Mouse (Mus musculus) G1E (cell line): ENCODE data around the gene Pak1ip1. TPM values are rescaled to one million over a fixed set of nuclear protein-coding genes. Genes with fewer than 3 reads are reported as not detected.

Experiments
- ATAC-seq: 2 replicates; pipeline ENCODE4 v1.8.0; 2016; ENCODE audit warnings: mild to moderate bottlenecking; ENCODE audit not compliant: insufficient number of reproducible peaks, poor library complexity, low FRiP score, severe bottlenecking; ENCODE audit errors: extremely low read depth
- DNase-seq: peaks from one replicate; pipeline ENCODE4 v3.0.0; 2012; ENCODE audit warnings: low spot score
- H3K27me3 ChIP-seq: 2 replicates; pipeline ENCODE4 v1.6.1; 2012; ENCODE audit warnings: mild to moderate bottlenecking, low read length, inconsistent platforms; ENCODE audit not compliant: insufficient read depth
- H3K36me3 ChIP-seq: replicated peaks from 2 replicates; pipeline ENCODE3; 2012; ENCODE audit warnings: mild to moderate bottlenecking, inconsistent platforms
- H3K4me1 ChIP-seq: 2 replicates; pipeline ENCODE4 v1.6.1; 2012; ENCODE audit warnings: low read depth, low read length, inconsistent platforms, mixed read lengths; ENCODE audit not compliant: insufficient read depth
- H3K4me3 ChIP-seq: 2 replicates; pipeline ENCODE4 v1.5.1; 2012; ENCODE audit warnings: low read depth, mild to moderate bottlenecking, inconsistent platforms, low read length, moderate library complexity, mixed read lengths
- H3K9me3 ChIP-seq: replicated peaks from 2 replicates; pipeline ENCODE4 v1.6.1; 2012; ENCODE audit warnings: inconsistent platforms
- CTCF ChIP-seq: IDR thresholded peaks from 2 replicates; pipeline ENCODE4 v1.5.1; 2012; ENCODE audit warnings: low read depth, low read length, inconsistent platforms, mixed read lengths
- GATA1 ChIP-seq: IDR thresholded peaks from 2 replicates; pipeline ENCODE4 v1.6.1; 2012; ENCODE audit warnings: borderline replicate concordance, low read length, inconsistent platforms, mixed read lengths
- GATA2 ChIP-seq: IDR thresholded peaks from 2 replicates; pipeline ENCODE4 v1.6.1; 2012; ENCODE audit warnings: low read depth, low read length, inconsistent platforms, borderline replicate concordance
- POLR2AphosphoS5 ChIP-seq: IDR thresholded peaks from 2 replicates; pipeline ENCODE4 v1.6.1; 2012; ENCODE audit warnings: low read depth, low read length, inconsistent platforms; ENCODE audit not compliant: insufficient replicate concordance
- TAL1 ChIP-seq: conservative IDR thresholded peaks from 2 replicates; pipeline ENCODE4 v1.6.1; 2012; ENCODE audit warnings: low read depth, low read length, inconsistent platforms, mixed read lengths
- polyA plus RNA-seq: library from polyadenylated mRNA; stranded (reverse); fragments of >175 nt; gene quantifications from 2 replicates; pipeline ENCODE4 v1.2.3, GENCODE M21; 2012
- total RNA-seq, 2 experiments: library from RNA; stranded (forward) in 1 of 2; stranded (reverse) in 1 of 2; fragments of 200-1000 nt in 1 of 2; fragments of >200 nt in 1 of 2; fragmentation: Nextera tagmentation in 1 of 2; gene quantifications; 2 replicates each; pipeline ENCODE4 v1.2.3; 2014 to 2017

Gene Pak1ip1
- total and polyA plus RNA-seq, 3 experiments = 25.9 to 101 (median 43.9) TPM

DNA sequence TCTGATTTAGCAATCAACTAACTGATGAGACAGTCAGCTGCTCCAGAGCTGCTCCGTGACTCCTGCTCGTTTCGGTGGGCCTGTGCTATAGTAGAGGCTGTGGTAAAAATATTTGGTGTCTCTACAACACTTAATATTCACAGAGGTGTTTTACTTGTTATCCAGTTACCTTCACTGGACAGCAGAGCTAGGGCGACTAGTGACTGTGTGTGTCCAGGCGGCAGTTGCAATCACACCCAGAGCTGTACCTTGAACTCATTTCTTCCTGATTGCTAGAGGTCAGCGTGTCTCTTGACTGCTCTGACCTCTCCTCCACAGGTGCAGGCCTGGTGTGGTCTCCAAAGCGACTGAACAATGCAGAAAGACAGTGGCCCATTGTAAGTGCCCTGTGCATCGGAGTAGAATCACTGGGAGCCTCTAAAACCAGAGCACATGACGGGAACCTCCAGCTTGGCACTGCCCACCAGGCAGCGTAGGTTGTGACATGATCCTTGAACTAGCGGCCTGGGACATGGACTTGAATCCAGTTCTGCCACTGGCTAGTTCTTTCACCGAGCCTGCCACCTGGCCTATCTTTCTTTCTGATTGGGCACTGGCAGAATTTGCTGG lies 16.1 kb downstream of the Pak1ip1 start:
- Histone ChIP-seq H3K4me1 (peaks cover 66% of the 10 kb centered on the region), H3K27me3 (no peaks in the 10 kb centered on the region), H3K36me3 (peaks cover 84% of the 10 kb centered on the region), H3K4me3 (peak overlapping the region; percentile 75), H3K9me3 (no peaks in the 10 kb centered on the region)
- no peak for DNase-seq
- no peak for ATAC-seq
- TF ChIP-seq TAL1 (no peak), GATA2 (no peak), POLR2AphosphoS5 (no peak), GATA1 (no peak), CTCF (no peak)

DNA sequence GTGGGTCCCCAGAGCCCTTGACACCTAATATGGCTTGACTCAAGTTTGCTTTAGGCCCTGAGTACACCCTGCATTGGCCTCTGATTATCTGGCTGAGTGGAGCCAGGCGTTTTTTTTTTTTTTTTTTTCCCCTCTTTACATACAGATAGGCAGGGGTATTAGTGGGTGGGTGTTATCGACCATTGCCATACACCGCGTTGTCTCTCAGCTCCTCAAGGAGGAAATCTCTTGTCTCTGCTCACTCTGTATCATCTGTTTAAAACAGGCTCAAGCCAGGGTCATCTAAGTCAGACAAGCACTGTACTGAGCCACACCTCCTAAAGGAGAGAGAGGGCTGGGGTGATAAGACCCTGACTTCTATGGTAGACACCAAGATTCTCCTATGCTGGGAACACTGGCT lies 17.0 kb downstream of the Pak1ip1 start:
- TF ChIP-seq TAL1 = peak; percentile 67
- no peak for TF ChIP-seq CTCF
- ATAC-seq (peak; percentile 55), DNase-seq (no peak)
- Histone ChIP-seq H3K4me1 (peaks cover 70% of the 10 kb centered on the region), H3K9me3 (no peaks in the 10 kb centered on the region), H3K27me3 (no peaks in the 10 kb centered on the region), H3K4me3 (peak overlapping the region; percentile 75; the same call in 1 of the 2 replicates), H3K36me3 (peaks cover 84% of the 10 kb centered on the region)

DNA sequence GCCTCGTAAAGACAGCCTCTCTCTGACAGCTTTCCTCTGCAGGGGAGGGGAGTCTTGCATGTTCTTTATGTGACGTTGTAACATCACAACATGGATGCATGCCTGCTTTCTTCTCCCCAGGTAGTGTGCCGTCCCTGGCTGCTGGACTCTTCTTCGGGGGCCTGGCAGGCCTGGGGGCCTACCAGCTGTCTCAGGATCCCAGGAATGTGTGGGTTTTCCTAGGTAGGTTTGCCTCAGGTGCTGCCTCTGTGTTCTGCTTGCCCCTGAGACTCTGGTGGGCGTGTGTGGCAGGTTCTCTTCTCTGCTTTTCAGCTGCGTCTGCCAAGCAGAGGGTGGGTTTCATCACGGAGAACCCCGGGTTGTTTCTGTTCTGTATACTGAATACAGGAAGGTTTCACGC lies 17.4 kb downstream of the Pak1ip1 start:
- no peak for DNase-seq
- Histone ChIP-seq H3K4me1 (peaks cover 66% of the 10 kb centered on the region), H3K36me3 (peaks cover 84% of the 10 kb centered on the region), H3K27me3 (no peaks in the 10 kb centered on the region), H3K9me3 (no peaks in the 10 kb centered on the region), H3K4me3 (peak overlapping the region; percentile 67; the same call in 1 of the 2 replicates)
- TF ChIP-seq TAL1 (no peak), CTCF (no peak), POLR2AphosphoS5 (no peak), GATA1 (no peak), GATA2 (no peak)
- no peak for ATAC-seq

DNA sequence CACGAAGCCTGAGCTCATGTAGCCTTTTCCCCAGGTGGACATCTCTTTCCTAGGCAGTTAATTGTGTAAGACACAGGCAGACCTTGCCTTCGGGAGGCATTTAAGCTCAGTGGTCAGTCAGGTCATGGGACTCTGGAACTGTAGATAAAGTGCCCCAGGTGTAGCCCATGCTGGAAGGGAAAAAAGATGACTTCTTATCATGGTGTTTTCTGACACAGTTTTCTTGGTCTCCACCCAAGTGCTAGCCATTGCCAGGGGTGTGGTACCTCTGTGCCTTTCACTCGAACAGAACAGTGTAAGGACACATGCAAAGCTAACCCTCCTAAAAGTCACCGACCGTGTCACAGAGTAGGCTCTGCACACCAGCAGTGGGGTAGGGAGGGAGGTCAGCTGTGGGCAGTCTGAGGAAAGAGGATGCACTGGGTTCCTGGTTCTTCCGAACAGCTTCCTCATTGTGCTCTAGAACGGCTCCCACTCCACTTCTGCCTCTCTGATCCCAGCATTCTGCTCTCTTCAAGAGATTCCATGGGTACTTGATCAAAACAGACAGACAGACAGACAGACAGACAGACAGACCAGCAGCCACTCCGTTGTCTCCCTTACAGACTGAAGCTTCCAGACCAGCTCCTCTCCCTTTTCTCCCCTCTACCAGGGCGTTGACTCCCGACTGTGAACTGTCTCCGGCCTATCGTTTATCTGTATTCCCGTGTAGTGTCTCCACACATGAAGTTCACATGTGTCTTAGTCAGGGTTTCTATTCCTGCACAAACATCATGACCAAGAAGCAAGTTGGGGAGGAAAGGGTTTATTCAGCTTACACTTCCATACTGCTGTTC lies 18.2 kb downstream of the Pak1ip1 start:
- no peak for ATAC-seq
- no peak for DNase-seq
- no peak for TF ChIP-seq TAL1
- TF ChIP-seq CTCF = no peak
- no peak for TF ChIP-seq GATA1
- TF ChIP-seq POLR2AphosphoS5 = no peak
- no peak for TF ChIP-seq GATA2
- peaks cover 86% of the 10 kb centered on the region for H3K36me3 ChIP-seq
- H3K9me3 ChIP-seq = no peaks in the 10 kb centered on the region
- H3K4me3 ChIP-seq = peak overlapping the region; percentile 67; the same call in 1 of the 2 replicates
- H3K27me3 ChIP-seq = no peaks in the 10 kb centered on the region
- H3K4me1 ChIP-seq = peaks cover 65% of the 10 kb centered on the region

DNA sequence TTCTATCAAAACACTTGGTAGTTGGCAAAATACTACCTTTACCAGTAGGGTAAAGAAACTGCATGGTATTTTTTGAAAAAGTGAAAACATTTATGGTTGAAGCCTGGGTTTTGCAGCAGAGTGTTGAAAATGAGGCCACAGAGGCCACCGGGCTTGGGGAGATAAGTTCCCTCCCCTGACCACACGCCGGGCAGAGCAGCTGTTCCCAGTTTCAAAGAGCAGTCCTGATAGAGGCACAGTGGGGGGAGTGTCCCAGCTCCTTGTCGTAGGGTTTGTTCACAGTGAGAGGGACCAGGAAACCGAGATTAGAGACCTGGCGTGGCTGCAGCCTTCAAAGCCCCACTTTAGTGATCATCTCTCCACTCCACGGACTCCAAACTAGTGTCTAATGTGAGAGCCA lies 19.7 kb downstream of the Pak1ip1 start:
- DNase-seq (peak; percentile 70), ATAC-seq (peak; percentile 38)
- Histone ChIP-seq H3K9me3 (no peaks in the 10 kb centered on the region), H3K4me1 (peaks cover 61% of the 10 kb centered on the region), H3K4me3 (peak overlapping the region; percentile 58; the same call in 1 of the 2 replicates), H3K27me3 (no peaks in the 10 kb centered on the region), H3K36me3 (peaks cover 79% of the 10 kb centered on the region)
- TF ChIP-seq POLR2AphosphoS5 = no peak
- TF ChIP-seq TAL1 = peak; percentile 60

DNA sequence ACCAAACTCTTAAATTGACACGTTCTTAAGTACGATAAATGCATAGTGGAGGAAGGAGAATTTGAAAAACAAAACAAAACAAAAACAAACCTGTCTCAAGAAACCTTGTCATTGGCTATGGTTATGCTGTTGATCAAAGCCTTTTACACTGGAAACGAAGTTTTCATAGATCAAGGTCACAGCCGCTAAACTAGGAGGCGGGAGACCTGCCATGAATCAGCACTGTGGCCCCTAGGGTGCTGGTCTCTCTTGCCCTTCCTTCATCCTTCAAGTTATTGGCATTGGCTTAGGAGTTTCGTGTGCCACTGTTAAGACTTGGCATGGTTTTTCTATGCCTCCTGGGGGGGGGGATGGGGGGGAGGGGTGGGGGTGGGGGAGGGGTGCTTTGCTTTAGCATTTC lies 20.8 kb downstream of the Pak1ip1 start:
- Histone ChIP-seq H3K4me3 (no peak overlapping the region), H3K4me1 (peaks cover 56% of the 10 kb centered on the region), H3K36me3 (peaks cover 78% of the 10 kb centered on the region), H3K27me3 (no peaks in the 10 kb centered on the region), H3K9me3 (no peaks in the 10 kb centered on the region)
- no peak for TF ChIP-seq GATA2
- no peak for TF ChIP-seq CTCF
- TF ChIP-seq TAL1 = no peak
- DNase-seq (no peak), ATAC-seq (no peak)

DNA sequence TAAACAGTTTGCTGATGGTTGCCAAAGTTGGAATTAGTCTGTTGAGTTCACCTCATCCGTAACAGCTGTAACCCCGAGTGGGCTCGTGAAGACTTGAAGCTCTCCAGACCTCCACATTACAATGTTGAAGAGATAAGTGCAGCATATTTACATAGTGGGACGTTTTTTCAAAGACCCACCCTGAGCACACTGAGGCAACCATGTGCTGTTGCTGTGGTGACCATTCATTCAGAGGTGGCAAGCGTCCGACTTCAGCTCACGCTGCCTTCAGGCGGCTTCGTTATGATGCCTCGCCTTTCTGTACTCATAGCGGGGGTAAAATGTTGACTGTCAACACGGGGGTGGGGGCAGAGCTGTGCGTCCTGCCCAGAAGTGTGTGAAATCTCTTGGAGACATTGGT lies 21.3 kb downstream of the Pak1ip1 start:
- H3K27me3 ChIP-seq = no peaks in the 10 kb centered on the region
- no peaks in the 10 kb centered on the region for H3K9me3 ChIP-seq
- TF ChIP-seq GATA2 (no peak), TAL1 (no peak), POLR2AphosphoS5 (no peak), GATA1 (no peak), CTCF (no peak)
- peaks cover 74% of the 10 kb centered on the region for H3K36me3 ChIP-seq
- DNase-seq (no peak), ATAC-seq (no peak)
- peaks cover 51% of the 10 kb centered on the region for H3K4me1 ChIP-seq
- no peak overlapping the region for H3K4me3 ChIP-seq
